Mouse (Mus musculus): ENCODE measurements at regions not wholly inside any gene's neighbourhood (a gene's known extent, or its start where the extent isn't known, plus 50 kb on each side); places are given as distances from the start of the nearest gene placed in this dataset.

DNA sequence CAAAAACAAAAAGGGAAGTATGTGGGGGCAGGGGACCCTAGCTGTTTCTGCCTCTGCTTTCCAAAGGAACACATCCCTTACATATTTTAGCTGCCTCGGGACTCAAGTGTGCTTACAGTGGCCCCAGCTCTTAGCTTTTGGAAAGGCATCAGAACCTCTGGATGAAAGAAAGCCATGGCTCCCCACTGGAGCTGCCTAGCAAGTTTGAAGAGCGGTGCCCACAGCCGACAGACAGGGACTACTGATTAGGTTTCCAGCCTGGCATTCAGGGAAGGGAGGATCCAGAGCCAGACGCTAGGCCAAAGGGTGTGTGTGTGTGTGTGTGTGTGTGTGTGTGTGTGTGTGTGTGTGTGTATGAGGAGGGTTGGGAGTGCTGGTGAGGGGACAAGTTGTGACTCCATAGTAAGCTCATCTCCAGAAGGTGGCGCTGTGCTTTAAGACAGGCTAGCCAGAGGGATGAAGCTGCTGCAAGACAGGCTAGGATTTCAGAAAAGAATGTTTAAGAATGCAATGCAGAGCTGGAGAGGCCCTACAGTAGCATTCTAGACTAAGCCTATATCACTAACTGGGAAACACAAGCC is 318.9 kb downstream of the Mycn start:
- DNase-seq (ENCODE audit: low read depth): peak; percentile 42

DNA sequence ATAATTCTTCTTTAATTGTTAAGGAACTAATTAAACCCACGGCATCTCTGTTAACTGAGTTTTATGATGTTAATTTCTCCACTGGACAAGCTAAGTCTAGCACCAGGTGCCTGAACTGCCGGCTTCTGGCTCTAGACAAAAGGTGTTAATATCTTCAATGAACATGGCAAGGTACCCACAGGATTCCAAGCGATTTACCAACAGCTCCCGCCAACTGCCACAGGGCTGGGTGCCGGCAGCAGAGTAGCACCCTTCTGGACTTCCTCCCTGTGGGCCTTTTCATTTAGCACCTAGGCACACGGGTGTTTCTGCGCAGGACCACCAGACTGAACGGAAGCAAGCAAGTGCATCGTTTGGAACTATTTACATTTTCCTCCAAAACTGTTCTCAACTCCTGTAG is 320.2 kb downstream of the Mycn start:
- DNase-seq (ENCODE audit: low read depth): no peak

DNA sequence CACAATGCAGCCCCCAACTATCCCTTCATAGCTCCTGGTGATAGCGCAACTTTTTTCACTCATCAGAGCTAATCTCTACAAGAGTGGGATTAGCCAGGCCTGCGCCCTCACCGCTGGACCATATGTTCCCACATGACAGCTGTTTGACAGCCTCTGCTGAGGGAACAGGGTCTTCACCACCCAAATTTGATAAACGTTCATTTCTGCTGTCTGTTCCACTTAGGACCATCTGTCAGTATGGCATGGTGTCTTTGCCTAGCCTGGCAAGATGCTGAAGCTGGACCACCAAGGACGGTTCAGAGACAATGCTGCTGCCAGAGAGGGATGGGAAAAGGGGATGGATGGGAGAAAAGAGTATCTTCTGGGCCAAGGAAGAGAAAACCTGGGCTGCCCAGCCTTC is 321.4 kb downstream of the Mycn start:
- no peak for DNase-seq (ENCODE audit: low read depth)

DNA sequence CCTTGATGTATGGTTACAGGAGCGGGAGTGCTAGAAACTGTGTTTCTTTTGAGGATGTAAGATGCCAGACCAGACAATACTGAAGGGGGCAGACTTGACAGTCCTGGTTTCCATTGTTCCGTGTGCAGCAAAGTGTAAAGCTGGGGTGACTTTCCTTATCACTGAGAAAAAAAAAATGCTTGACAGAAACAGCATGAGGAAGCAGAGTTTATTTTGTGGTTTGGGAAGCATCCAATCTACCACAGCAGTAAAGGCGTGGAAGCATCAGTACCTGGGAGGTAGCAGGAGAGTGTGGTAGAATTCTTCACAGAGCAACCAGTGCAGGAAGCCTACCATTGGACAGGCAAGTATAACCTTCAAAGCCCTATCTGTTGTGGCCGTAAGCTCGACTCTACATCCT is 322.3 kb downstream of the Mycn start:
- DNase-seq (ENCODE audit: low read depth): no peak

DNA sequence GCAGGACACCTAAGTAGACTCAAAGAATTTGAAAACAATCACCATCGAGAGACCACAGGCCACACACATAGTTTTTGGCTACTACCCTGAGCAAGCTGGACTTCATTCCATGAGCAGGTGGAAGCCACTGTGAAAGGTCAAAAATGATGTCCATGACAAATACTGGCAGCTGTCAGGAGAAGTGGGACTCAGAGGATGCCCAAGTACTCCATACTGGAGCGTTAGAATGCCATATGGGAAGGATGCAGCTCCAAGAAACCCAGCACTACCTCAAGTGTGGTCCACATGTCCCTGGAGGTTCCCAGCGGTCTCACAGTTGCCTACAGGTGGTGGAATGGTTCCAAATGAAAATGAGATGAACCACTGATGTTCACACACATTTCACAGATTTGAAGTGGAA is 329.2 kb downstream of the Mycn start:
- DNase-seq (ENCODE audit: low read depth): no peak

DNA sequence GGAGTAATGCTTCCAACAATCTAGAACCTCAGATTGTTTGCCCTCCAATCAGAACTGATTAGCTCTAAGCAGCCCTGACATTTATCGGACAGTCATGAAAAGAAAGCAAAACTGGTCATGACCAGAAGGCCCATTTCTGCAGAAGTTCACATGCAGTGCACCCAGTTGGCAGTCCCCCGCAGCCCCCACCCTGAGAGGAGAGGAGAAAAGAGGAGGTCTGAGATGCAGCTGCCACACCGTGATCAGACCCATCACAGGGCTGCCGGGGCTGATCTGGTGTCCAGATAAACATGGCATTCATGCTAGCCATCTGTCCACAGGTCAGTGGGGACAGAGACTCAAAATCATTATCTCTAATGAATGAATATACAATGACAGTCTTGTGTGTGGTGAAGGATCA is 330.9 kb downstream of the Mycn start:
- DNase-seq (ENCODE audit: low read depth): no peak

DNA sequence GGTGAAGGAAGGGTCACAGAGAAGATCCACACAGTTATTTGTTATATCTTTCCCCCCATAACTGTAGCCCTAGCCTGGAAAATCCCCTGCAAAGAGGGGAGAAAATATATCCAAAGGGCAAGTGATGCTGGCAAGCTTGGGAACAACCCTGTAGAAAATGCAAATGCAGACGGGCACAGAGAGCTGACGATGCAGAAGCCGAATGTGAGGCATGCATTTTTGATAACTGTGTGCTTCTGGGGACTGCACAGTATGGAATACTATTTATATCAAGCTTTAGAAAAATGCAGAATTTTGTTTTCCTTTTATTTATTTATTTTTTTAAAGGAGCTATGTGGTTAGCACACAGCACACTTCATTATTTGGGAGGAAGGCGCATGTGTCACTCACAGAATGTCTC is 333.7 kb downstream of the Mycn start:
- DNase-seq (ENCODE audit: low read depth): no peak

DNA sequence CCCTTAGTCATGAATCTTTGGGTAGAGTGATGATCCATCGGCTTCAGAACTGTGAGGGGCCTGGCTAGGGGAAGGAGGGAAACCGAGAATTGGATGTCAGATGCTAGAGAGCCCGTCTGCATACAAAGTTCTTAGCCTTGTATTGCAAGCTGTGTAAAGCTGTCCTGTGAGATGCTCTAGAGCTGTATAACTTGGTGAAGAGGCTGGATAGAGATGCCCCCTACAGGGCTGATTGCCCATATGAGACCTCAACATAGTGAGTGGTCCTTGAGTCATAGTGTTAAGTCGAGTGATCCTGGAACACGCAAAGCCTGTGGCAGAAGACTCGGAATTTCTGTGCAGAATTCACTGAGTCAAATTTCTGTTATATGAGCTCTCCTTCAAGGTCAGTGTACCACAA is 334.8 kb downstream of the Mycn start:
- DNase-seq (ENCODE audit: low read depth): no peak

DNA sequence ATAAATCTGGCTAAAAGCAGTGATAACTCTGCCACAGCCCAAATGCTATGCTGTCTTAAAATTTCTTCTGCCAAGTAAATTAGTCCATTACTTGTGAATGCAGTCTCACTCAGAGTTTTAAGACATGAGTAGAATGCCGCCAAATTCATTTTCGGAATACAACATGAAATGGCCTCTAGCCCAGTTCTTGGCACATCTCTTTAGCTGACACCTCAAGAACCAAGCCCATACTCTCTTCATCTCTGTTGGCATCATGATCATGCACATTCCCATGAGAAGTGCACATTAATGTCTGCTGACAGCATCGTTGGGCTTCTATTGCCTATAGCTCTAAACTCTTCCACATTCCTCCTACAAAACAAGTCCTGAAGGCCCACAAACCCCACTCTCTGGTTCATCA is 336.2 kb downstream of the Mycn start:
- DNase-seq (ENCODE audit: low read depth): no peak

DNA sequence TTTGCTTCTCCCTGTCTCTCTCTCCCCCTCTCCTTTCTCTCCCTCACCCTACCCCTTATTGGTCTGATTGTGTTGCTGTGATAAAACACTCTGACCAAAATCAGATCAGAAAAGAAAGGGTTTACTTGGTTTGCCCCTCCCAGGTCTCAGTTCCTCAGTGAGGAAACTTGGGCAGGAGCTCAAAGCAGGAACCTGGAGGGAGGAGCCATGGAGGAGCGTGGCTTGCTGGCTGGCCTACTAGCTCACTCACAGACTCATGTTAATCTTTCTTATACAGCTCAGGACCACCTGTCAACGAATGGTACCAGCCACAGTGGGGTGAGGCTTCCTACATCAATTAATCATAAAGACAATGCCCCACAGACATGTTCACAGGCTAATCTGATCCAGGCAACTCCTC is 339.4 kb downstream of the Fam49a start:
- DNase-seq (ENCODE audit: low read depth): no peak

DNA sequence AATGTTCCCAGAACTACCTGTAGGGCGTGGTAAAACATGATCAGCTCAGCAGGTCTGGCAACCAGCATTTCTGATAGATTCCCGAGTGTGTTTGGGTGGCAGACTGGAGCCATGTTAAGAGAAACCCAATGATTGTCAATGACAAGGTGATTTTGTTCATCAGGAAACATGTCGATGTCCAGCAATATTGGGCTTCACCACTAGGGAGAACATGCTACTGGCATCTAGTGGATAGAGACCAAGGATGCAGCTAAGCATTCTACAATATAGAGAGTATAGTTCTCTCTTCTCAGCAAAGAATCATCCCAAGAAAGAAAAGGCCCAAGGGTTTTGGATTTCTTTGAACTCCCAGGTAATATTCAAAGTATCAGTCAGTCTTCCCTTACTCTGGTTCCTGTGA is 333.5 kb downstream of the Fam49a start:
- no peak for DNase-seq (ENCODE audit: low read depth)

DNA sequence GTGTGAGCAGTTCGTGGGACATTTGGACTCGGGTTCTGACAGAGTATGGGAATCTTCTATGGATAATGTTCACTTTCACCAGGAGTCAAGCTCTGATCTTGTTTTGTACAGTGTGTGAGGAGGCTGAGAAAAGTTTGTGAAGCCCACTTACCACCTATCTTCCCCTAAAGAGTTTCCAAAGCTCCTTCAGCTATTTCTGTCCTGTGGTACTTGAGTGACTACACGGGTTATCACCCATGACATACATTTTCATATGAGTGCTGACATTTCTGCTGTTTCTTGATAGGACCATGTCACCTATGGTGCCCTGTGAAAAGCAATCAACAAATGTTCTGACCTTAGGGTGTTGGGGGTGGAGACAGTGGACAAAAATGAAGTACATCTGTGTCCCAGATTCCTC is 332.6 kb downstream of the Fam49a start:
- no peak for DNase-seq (ENCODE audit: low read depth)

DNA sequence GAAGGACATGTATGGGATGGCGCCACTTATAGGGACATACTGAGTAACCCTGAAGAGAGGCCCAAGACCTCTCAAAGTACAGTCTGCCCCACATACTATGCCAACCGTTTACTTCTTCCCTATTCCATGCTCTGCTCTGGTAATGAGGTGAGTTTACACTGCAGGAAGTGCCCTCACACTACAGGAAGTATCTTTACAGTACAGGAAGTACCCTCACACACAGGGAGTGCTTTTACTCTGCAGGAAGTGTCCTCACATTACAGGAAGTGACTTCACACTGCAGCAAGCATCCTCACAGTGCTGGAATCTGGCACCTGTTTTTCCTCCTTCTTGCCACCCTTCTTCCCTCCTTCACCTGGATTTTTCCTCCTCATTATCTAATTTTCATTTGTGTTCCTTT is 331.4 kb downstream of the Fam49a start:
- DNase-seq (ENCODE audit: low read depth): no peak

DNA sequence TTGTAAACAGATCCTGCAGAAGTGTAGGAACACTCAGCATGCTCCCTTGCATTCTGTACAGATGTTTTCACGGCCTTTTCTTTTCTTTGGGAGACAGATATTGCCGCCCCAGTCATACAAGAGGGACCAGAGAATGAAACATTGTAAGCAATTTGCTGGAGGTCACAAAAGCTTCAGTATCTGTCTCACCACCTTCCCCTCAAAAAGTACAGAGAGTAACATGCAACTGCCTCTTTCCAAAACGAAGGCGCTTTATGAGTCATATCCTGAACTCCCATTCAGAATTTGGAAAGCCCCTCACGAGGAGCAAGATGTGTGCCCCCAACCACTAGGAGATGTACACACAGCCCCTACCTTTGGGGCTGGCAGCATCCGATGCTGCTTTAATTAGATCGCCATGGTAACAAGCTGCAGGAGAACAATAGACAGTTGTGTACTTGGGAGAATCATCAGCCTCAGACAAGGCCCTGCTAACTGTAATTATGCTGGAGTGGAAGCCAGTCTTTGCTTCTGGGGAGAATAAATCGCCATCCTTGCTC is 328.9 kb downstream of the Fam49a start:
- peak; percentile 22 for DNase-seq (ENCODE audit: low read depth)

DNA sequence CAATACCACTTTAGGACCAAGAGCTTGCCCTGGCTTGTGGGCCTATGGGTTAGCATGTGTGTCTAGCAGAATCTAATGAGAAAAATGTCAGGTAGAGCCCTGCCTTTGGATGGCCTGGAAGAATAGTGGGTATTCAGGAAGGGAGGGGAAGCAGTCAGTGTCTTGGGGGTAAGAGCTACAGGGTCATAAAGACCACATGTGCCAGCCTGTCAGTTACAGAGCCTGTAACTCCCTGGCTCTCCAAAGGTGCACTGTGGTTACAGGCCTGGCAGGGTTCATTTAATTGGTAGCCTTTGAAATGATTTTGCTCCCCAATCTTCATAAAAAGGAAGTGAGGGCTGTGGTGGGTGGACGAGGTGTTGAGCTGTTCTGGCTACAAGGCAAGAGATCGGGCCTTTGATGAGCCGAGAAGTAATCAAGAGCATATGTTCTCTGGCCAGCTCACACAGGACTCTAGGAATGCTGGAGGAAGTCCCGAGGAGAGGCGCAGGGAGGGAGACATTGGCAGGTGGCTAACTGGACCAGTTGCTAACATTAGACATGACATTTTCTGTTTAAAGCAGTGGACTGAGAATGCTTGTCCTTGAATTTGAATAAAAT is 326.9 kb downstream of the Fam49a start:
- DNase-seq (ENCODE audit: low read depth): no peak

DNA sequence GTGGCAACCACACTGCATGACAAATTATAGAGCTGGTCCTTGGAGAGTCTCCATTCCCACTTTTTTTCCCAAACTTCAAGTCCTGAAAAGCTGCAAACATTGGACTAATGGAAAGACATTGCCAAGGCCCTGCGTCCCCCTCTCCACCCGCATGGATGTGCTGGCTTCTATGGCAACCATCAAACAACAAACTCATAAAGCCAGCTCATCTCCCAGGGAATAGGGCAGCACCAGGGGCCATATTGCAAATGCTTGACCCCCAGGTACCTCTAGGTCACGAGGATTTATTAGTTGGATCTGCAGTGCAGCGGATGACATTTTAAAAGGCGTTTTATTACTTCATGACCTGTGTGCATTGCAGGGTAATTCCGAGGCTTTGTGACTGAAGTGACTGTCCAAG is 324.5 kb downstream of the Fam49a start:
- no peak for DNase-seq (ENCODE audit: low read depth)

DNA sequence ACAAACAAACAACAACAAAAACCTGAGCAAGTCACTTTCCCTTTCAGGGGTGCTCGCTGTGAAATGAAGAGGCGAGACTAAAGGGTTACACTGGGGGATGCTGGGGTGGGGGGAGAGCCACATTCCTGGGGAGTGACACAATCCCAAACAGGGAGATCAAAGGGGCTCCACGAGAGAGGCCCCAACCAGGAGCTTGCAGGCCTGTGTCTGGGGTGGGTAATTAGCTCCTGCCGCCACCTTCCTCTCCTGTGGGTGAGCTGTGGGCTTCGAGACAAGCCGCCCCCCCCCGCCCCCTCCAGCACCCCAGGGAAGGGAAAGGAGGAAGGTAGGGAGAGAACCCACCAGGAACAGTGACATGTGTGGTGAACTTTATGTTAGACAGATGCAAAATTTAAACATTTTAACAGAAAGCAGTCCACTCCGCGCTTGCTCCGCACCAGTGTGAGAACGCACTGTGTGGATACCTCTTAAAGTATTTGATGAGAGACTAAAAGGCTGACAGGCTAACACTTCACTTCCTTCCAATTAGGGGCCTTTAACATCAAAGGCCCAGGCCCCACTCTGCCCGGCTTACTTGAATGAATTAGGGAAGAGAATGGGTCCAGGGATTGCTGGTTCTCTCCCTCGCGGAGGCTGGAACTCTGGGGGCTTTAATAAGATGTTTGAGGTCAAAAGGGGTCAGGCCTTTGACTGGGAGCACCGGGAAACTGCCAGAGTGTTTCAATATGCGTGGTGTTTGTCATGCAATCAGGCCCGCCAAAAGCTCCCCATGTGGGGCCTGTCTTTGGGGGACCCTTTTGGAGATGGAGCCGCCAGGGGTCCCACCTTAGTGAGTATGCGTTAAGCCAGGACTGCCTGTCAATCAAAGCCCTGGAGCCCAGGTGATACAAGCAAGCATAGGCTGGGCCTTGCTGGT is 319.6 kb downstream of the Fam49a start:
- DNase-seq (ENCODE audit: low read depth): no peak

DNA sequence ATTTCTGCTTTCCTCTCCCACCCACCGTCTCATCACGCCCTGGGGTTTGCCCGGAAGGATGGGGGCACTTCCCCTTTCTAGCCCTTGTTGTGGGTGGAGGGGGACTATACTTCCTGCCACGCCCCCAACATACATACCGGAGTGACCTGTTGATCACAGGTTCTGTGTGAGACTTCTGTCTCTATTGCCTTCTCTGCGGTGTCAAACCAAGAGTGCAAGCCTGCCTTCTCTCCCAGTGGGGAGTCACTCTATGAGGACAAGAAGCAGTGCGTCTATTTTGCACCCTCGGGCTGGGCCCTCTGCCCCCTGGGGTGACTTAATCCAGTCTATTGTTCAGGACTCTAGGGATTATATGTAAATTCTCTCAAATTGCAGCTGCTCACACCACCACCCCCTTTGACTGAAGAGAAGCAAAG is 318.8 kb downstream of the Fam49a start:
- peak; percentile 56 for DNase-seq (ENCODE audit: low read depth)

DNA sequence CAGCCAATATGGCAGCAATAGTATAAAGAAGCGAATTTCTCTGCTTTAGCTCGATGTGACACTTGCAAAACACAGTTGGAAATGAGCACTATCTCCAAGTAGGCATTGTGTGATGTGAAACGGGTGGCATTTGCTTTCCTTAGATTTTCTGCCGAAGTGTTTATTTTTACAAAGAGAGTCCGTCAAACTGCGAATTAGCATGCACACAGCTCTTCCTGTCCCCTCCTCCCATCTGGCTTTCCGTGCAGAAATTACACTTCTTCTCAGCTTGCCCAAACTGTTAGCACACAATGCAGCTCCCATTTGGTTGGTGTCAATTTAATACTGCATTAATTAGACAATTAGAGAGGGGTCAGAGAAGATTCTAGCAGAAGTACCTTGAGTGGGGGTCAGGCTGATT is 316.3 kb downstream of the Fam49a start:
- no peak for DNase-seq (ENCODE audit: low read depth)

DNA sequence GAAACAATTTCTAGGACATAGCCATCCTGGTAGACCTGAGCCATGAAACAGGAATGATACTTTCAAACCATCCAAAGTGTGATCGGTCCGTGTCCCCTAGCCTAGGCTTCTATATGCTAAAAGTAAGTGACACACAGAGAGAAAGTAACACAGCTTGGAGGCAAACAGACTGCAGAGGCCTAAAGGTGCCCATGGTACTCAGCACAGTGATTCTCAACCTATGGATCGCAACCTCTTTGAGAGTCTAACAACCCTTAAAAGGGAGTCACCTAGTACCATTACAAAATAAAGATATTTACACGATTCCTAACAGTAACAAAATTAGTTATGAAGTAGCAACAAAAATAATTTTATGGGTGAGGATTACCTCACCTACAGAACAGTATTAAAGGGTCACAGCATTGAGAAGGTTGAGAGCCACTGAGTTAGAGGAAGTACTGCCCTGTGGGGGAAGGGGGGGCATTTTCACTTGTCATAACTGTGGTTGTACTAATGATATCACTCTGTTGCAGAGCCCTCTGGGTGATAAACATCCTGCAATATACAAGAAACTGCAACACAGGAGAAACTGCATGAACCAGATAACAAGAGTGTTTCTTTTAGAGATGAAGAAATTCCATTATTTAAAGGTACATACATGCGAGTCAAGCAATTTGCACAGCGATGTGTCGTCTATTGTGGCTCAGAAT is 308.8 kb downstream of the Fam49a start:
- DNase-seq (ENCODE audit: low read depth): no peak

DNA sequence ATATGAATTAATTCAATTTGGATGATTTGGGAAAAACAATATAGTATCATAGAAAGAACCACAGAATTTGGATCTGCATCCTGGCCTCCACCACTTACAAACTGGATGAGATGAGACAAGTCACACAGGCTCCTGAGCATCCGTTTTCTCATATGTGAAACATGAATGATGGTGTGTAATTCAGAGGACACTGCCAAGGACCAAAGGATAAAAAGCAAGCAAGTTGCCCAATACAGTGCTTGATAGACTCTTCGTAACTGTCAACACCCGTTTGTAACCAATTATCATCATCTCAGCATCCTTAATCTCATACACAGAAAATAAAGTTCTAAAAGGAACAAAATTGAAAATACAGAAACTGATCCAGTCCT is 305.8 kb downstream of the Fam49a start:
- DNase-seq (ENCODE audit: low read depth): no peak

DNA sequence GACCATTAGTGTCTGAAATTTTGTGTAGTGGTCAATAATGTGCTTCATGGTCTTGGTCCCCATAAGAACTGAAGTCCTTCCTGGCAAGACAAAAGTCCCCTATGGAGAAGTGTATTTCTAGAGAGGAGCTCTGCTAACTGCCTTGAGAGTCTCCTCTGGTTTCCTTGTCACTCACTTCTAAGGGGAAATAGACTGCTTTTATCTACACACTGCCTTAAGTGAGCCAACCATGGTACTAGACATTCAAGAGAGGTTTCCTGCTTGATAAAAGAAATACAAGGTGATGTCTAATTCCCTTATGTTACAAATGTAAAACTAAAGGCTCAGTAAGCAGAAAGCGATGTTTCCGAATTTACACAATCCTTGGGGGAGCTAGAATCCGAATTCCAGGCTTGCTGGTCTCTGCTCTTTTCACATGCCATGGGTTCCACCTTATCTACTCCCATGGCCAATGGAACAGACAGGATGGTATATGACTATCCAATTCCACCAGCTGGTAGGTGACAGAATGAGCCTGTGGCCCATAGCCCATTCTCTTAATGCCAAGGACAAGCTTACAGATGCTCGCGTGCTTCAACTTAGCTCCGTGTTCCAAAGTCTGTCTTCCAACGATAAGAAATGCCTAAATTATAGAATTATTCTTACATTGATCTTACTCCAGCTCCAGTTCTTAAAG is 305.3 kb downstream of the Fam49a start:
- DNase-seq (ENCODE audit: low read depth): no peak

Measured in induced T-regulatory cell, adult 2 months (primary cell).